Mouse (Mus musculus) c-Kit-positive CD71-negative TER-119-negative erythroid progenitor cells, embryonic 14.5 days (primary cell): ENCODE data around the gene March6.

Experiments
- DNase-seq: peaks from one replicate; pipeline ENCODE4 v3.0.0-alpha.2; 2013; ENCODE audit warnings: low read depth

The March6 gene

GRCm38 (mm10) chr15:31453098-31453916 is 77.5 kb downstream of the March6 start, which contains the start of gene Ropn1l:
TSS of gene Ropn1l (minus strand) at chr15:31453737.
- DNase-seq, result peak; percentile 78

- DNase-seq, result no peak
Observed at GRCm38 (mm10) chr15:31452336-31453097, 78.3 kb downstream of the March6 start.

DNA sequence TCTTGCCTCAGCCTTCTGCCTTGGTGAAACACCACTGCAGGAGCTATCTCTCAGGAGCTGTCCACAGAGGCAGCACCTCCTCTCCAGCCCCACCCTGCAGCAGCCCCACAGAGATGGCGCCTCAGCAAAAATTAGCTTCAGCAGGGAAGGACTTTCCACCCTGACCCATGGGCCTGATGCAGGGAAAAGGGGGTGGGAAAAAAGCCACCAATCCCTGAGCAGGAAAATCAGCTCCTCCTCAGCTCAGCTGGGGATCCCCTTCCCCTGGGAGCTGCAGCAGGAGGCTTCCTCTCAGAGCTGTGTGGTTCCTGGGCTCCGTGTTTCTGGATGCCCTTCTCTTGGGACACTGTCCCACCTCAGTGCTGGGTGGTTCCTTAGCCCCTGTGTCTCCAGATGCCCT is 81.1 kb downstream of the March6 start:
- DNase-seq, result no peak

- peak; percentile 30 for DNase-seq
Observed at GRCm38 (mm10) chr15:31447121-31447520, 83.7 kb downstream of the March6 start.

- DNase-seq, result no peak
Observed at GRCm38 (mm10) chr15:31442698-31443097, 88.2 kb downstream of the March6 start.

- DNase-seq, result no peak
Observed at GRCm38 (mm10) chr15:31441996-31442395, 88.9 kb downstream of the March6 start.

DNA sequence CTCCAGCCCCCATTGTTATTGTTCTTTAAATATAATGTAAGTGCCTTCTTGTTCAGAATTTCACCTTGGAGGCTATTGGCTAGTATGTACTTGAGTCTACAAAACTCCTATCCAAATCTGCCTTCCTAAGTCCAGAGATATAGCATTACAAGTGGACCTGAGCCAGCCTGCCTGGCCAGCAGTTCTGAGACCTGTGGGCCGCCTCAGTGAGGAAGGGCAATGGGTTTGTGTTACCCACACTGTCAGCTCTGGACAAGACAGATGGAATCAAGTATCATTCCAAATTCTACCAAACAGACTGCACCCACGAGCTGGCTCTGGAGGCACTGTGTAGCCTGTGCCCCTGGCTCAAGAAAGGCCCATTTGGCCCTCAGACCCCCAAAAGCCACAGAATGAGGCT is 94.0 kb downstream of the March6 start:
- no peak for DNase-seq

DNA sequence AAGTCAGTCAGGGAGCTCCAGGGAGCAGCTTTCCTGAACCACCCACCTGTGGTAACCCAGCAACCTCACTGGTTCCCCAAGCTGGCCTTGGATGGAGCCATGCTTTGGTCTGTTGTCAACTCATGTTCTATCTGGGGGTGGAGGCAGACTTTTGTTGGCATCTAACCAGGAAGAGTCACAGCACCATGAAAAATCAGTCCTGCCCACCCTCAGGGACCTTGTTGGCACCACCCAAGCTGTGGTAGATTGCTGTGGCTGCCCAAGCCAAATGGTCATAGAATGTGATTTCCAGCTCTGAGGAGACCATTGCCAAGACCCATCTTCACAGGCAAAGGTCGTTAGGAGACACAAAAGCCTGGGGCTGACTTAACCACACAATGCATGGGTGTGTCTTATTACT is 94.8 kb downstream of the March6 start:
- no peak for DNase-seq

DNA sequence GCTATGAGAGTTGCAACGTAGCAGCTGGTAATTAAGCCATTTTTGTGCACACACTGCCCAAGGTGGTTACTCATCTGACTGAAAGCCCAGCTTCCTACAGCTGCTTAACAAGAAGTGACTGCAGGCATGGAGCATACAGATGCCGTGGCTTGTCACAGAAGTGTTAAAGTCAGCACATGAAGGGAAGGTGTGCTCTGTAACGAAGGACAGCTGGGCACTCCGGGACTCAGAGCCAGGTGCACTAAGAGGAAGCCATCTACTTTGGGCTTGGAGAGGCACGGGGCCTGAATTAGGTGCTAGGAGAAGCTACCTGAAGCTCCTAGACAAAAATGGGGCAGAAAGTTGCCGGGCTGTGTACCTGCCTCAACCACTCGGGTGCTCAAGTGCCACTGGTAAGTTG is 97.1 kb downstream of the March6 start:
- no peak for DNase-seq

DNA sequence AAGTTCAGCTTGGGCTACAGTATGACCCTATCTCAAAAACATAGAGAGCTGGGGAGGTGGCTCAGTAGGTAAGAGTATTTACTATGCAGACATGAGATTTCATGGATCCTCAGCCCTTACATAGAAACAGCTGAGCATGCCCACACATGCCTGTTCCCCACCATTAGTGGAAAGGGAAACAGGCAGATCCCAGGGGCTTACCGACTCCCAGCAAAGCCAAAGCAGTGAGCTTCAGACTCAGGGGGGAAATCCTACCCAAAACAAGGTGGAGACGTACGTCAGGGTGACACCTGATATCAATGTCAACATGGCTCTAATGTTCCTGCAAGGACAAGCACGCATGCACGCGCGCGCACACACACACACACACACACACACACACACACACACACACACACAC is 99.0 kb downstream of the March6 start:
- DNase-seq, result no peak

- no peak for DNase-seq
Observed at GRCm38 (mm10) chr15:31430014-31430413, 100.8 kb downstream of the March6 start.

GRCm38 (mm10) chr15:31429429-31429828 is 101.4 kb downstream of the March6 start:
- no peak for DNase-seq

- no peak for DNase-seq
Observed at GRCm38 (mm10) chr15:31428571-31428970, 102.3 kb downstream of the March6 start.

- DNase-seq, result no peak
Observed at GRCm38 (mm10) chr15:31427390-31427789, 103.5 kb downstream of the March6 start.

DNA sequence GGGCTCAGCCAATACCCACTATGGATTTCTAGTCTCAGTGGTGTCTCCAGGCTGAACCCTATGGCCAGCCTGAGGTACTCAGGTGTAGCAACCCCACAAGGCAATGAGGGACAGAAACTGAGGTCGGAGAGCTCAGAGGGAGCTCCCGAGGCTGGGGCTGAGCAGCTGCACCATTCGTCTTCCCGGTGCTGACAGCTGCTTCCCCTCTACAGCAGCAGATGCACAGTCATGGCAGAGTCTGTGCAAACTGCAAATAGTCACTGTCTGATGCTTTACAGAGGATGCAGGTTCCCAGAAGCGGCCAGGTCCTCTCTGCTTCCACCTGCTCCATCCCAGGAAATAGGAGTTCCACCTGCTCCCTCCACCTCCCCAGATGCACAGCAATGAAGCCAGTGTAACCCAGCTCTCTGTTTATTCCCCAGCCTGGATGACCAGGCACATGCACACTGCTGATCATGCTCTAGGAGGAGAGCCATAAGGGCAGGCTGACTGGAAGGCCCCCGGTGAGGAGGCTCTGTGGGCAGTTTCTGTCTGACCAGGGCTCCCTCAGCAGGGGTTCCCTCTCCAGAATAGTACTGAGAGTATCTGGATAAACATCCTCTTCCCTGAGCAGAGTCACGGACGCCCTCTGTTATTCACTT is 104.7 kb downstream of the March6 start:
- no peak for DNase-seq

GRCm38 (mm10) chr15:31422649-31423369 is 108.0 kb downstream of the March6 start:
- no peak for DNase-seq

- DNase-seq, result no peak
Observed at GRCm38 (mm10) chr15:31419037-31419436, 111.8 kb downstream of the March6 start.

- no peak for DNase-seq
Observed at GRCm38 (mm10) chr15:31418686-31419024, 112.2 kb downstream of the March6 start.

- DNase-seq, result no peak
Observed at GRCm38 (mm10) chr15:31417796-31418685, 112.8 kb downstream of the March6 start.

DNA sequence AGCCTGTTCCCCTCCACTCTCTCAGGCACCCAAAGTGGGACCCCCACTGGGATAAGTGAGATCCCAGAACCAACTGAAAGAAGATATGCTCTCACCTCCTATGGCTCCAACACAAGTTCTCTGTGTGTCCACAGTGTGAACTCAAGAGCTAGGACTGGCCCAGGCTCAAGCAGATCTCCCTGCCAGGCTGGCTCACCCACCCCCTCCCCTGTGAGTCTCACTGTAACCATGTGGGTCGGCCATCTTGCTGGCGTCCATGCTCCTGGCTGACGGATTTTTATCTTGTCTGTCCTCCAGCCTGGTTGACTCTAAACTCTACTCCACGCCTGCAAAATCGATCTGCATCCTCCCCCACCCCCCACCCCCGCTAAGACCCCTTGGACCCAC is 113.5 kb downstream of the March6 start:
- no peak for DNase-seq

DNA sequence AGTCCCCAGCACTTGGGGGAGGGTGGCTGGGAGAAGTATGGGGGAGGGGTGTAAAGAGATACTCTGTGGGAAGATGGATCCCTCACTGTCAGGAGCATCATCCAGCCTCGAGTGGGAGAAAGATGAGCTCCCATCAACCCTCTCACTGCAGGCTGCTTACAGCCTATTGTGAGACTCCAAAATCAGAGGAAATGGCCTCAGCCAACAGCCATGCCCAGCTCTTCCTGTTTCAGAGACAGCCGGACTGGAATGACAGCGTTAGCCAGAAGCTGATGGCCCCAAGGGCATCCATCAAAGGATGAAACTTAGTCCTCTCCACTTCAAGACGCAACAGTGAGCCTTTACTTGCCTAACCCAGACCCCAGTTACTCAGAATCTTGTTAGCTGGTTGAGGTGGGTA is 115.7 kb downstream of the March6 start:
- DNase-seq, result no peak
